Mouse (Mus musculus) left cerebral cortex, adult 2 months (tissue): ENCODE measurements around the gene Abca13. TPM values are rescaled to one million over a fixed set of nuclear protein-coding genes. Genes with fewer than 3 reads are reported as not detected.
"Not testable (repeated sequence)": the region's sequence is repeated elsewhere in the genome, so short reads cannot be mapped to it uniquely, and the experiment has no call there.

Experiments used
- DNase-seq, 2 experiments: peaks; one replicate each; pipeline ENCODE4 v3.0.0; 2021 to 2022; ENCODE audit warnings: low spot score in 2 of 2, mixed read lengths in 1 of 2; ENCODE audit errors: extremely low spot score in 1 of 2
- H3K27ac ChIP-seq: fragments of 200-600 bp; 2 replicates; pipeline ENCODE4 v1.8.1; 2022
- H3K4me3 ChIP-seq: fragments of 200-600 bp; 2 replicates; pipeline ENCODE4 v1.8.1; 2022
- CTCF ChIP-seq: fragments of 200-600 bp; IDR thresholded peaks from 2 replicates; pipeline ENCODE4 v1.8.1; 2022; ENCODE audit warnings: antibody characterized with exemption, mild to moderate bottlenecking, moderate library complexity
- intact Hi-C: fragments of 180-260 bp; cut with DNase I; formaldehyde crosslinking; loops from one replicate; pipeline ENCODE4 v1.15.1; 2025
- total RNA-seq, 2 experiments: library from RNA; stranded (reverse); gene quantifications; 2 replicates each; pipeline ENCODE4 v1.2.3; 2021

Abca13 gene
- total RNA-seq, 2 experiments from 2014 or later: 0.05 to 0.07 TPM

DNA sequence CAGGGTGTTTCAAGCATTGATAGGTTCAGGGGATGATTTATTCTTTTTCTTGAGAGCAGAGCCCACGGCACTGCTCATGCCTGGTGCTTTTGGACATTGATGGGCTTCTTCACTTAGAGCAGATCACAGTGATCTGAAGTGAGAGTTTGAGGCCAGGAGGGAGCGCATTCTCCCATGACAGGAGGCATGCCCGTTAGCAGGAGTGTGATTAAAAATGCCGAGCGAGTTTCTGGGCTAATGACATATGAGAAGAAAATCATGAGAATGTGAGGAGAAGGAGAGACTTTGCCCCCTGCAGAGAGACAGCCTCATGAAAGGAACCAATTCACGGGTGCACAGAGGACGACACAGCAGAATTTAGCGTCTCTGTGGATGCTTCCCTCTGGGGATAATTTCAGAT is 19.0 kb downstream of the Abca13 start:
- no peak for TF ChIP-seq CTCF
- H3K4me3 ChIP-seq: no peak overlapping the region
- H3K27ac ChIP-seq: no peak overlapping the region
- intact Hi-C loops: no loop called here
- DNase-seq: no peak

DNA sequence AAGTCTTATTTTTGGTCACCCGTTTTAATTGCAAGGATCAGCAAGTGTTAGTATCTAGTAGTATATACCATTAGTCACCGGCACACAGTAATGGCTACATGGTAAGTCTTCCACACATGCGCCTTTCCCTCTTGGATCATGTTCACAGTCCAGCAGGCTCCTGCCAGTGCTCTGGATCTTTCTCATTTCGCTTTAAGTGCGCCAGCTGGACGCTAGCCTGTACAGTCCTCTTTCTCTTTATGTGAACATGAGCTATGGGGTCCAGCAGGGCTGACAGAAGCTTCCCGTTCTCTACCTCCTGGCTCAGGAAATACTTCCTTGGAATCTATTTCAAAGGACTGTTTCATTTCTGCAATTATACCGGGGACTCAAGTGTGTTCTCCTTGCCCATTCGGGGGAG is 21.8 kb downstream of the Abca13 start:
- H3K27ac ChIP-seq: no peak overlapping the region
- no peak overlapping the region for H3K4me3 ChIP-seq
- no peak for DNase-seq
- intact Hi-C loops: no loop called here
- no peak for TF ChIP-seq CTCF

GRCm38 (mm10) chr11:9216252-9216651 is 24.5 kb downstream of the Abca13 start:
- TF ChIP-seq CTCF: no peak
- no peak overlapping the region for H3K4me3 ChIP-seq
- DNase-seq: no peak
- intact Hi-C loops: no loop called here
- no peak overlapping the region for H3K27ac ChIP-seq

- no peak for DNase-seq
- intact Hi-C loops: no loop called here
- no peak for TF ChIP-seq CTCF
- Histone ChIP-seq H3K4me3 (no peak overlapping the region), H3K27ac (no peak overlapping the region)
These were observed 28.8 kb downstream of the Abca13 start for GRCm38 (mm10) chr11:9220501-9220900.

- no peak overlapping the region for H3K27ac ChIP-seq
- intact Hi-C loops: no loop called here
- H3K4me3 ChIP-seq: no peak overlapping the region
- no peak for TF ChIP-seq CTCF
- DNase-seq: peak in 1 of 2 experiments; percentile 18
These were observed 29.9 kb downstream of the Abca13 start for GRCm38 (mm10) chr11:9221646-9222045.

- no peak overlapping the region for H3K4me3 ChIP-seq
- no peak for TF ChIP-seq CTCF
- no peak for DNase-seq
- H3K27ac ChIP-seq: no peak overlapping the region
- intact Hi-C loops: no loop called here
These were observed 34.7 kb downstream of the Abca13 start for GRCm38 (mm10) chr11:9226399-9226798.

- H3K4me3 ChIP-seq, DNase-seq, intact Hi-C loops, H3K27ac ChIP-seq: not testable (repeated sequence)
- TF ChIP-seq CTCF: peak; percentile 42
These were observed 57.9 kb downstream of the Abca13 start for GRCm38 (mm10) chr11:9249627-9250026.

DNA sequence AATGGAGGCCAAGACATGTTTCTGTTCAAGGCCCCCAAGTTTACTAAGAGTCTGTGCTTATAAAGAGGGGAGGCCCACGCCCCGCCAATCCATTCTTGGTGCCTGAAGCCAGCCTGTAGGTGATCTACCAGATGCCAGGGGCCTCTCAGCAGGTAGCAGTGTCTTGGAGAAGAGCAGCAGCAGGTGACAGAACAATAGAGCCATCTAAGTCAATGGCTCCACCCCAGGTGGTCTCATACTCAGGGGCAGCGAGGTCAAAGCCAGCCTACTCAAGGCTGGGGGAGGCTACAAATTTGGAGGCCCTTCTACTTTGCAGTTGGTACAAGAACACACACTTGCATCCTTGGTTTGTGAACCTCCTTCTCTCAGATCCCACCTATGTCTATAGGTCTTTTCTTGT is 71.3 kb downstream of the Abca13 start:
- H3K27ac ChIP-seq, DNase-seq, intact Hi-C loops, H3K4me3 ChIP-seq: not testable (repeated sequence)

- DNase-seq: no peak
- H3K27ac ChIP-seq: no peak overlapping the region
- intact Hi-C loops: no loop called here
- no peak for TF ChIP-seq CTCF
- no peak overlapping the region for H3K4me3 ChIP-seq
These were observed 77.3 kb downstream of the Abca13 start for GRCm38 (mm10) chr11:9269090-9269489.

DNA sequence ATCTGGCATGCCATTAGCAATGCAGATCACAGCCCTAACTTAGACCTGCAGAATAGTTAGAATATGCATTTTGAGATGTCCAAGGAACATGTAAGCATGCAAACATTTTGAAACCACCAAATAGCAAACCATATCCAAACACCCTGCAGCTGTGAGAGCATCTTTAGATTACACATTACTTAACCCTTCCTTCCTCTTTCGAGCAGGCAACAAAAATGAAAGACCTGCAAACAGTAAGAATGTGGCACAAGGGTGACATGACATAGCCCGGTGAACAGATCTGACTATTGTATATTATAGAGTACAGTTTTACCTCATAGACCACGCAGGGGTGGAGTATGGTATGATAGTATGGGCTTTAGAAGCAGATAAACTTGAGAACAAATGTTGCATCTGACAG is 93.5 kb downstream of the Abca13 start:
- no peak overlapping the region for H3K4me3 ChIP-seq
- no peak for DNase-seq
- intact Hi-C loops: no loop called here
- TF ChIP-seq CTCF: no peak
- H3K27ac ChIP-seq: no peak overlapping the region

DNA sequence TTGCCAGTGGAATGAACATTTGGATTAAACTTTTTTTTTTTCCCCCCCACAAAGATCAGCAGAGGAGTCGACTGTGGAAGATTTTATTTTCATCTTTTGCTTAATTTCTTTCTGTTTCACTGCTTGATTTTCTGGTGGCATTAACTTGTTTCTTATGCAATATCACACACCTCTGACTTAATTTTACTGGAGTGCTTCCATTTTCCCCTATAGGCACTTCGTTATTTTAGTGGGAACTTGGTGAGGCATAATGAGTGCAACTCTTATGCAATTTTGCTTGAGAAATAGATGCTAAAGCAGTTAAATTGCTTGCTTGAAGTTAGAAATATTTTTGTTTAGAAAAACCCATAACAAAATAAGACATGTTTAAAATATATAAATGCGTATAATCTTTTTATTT is 94.0 kb downstream of the Abca13 start:
- TF ChIP-seq CTCF: no peak
- Histone ChIP-seq H3K4me3 (no peak overlapping the region), H3K27ac (no peak overlapping the region)
- no peak for DNase-seq
- intact Hi-C loops: no loop called here

DNA sequence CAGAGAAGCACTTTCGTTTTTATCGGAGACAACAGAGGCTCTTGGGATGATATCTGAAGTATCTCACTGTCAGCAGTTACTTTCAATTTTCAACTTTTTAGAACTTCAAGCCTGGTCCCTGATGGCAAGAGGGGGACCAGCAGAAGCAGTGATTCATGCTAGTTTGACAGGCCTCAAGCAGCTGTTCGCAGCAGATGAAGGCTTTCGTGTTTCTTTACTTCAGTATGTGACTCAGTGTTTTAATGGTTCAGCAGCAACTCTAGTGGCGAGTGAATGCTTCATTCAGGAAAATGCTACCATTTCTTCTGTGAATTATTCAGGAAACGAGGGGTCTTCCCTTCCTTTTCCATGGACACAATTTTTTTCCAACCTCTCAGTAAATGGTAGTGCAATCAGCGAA is 99.4 kb downstream of the Abca13 start:
- no peak for DNase-seq
- intact Hi-C loops: no loop called here
- Histone ChIP-seq H3K4me3 (no peak overlapping the region), H3K27ac (no peak overlapping the region)
- TF ChIP-seq CTCF: no peak

- no peak for TF ChIP-seq CTCF
- intact Hi-C loops: no loop called here
- H3K4me3 ChIP-seq: no peak overlapping the region
- DNase-seq: no peak
- H3K27ac ChIP-seq: no peak overlapping the region
These were observed 107.9 kb downstream of the Abca13 start for GRCm38 (mm10) chr11:9299615-9300014.

- Histone ChIP-seq H3K4me3 (no peak overlapping the region), H3K27ac (no peak overlapping the region)
- TF ChIP-seq CTCF: no peak
- no peak for DNase-seq
- intact Hi-C loops: no loop called here
These were observed 113.7 kb downstream of the Abca13 start for GRCm38 (mm10) chr11:9305450-9305849.
